Mouse (Mus musculus): ENCODE results near the gene Eefsec. TPM values are rescaled to one million over a fixed set of nuclear protein-coding genes. Genes with fewer than 3 reads are reported as not detected.

Gene Eefsec
- total RNA-seq, 2 experiments from 2014 or later: 10.0 to 17.4 TPM

- peak; percentile 49 to 56 for DNase-seq (ENCODE audit: low spot score in 2 of 2)
Measured at GRCm38 (mm10) chr6:88343485-88344450, 102.6 kb downstream of the Eefsec start.

GRCm38 (mm10) chr6:88342965-88343364, 103.4 kb downstream of the Eefsec start:
- no peak for DNase-seq (ENCODE audit: low spot score in 2 of 2)

- no peak for DNase-seq (ENCODE audit: low spot score in 2 of 2)
Measured at GRCm38 (mm10) chr6:88341182-88341581, 105.2 kb downstream of the Eefsec start.

GRCm38 (mm10) chr6:88340761-88341160, 105.6 kb downstream of the Eefsec start:
- no peak for DNase-seq (ENCODE audit: low spot score in 2 of 2)

- DNase-seq (ENCODE audit: low spot score in 2 of 2): no peak
Measured at GRCm38 (mm10) chr6:88329336-88329735, 117.0 kb downstream of the Eefsec start.

- DNase-seq (ENCODE audit: low spot score in 2 of 2): no peak
Measured at GRCm38 (mm10) chr6:88321879-88322278, 124.5 kb downstream of the Eefsec start.

GRCm38 (mm10) chr6:88321253-88321652, 125.1 kb downstream of the Eefsec start:
- no peak for DNase-seq (ENCODE audit: low spot score in 2 of 2)

- DNase-seq (ENCODE audit: low spot score in 2 of 2): no peak
Measured at GRCm38 (mm10) chr6:88319735-88320134, 126.6 kb downstream of the Eefsec start.

- DNase-seq (ENCODE audit: low spot score in 2 of 2): no peak
Measured at GRCm38 (mm10) chr6:88315295-88315694, 131.0 kb downstream of the Eefsec start.

GRCm38 (mm10) chr6:88313937-88314336, 132.4 kb downstream of the Eefsec start:
- DNase-seq (ENCODE audit: low spot score in 2 of 2): no peak

- no peak for DNase-seq (ENCODE audit: low spot score in 2 of 2)
Measured at GRCm38 (mm10) chr6:88311593-88311992, 134.7 kb downstream of the Eefsec start.

- DNase-seq (ENCODE audit: low spot score in 2 of 2): no peak
Measured at GRCm38 (mm10) chr6:88306100-88306746, 140.1 kb downstream of the Eefsec start.

GRCm38 (mm10) chr6:88301234-88301633, 145.1 kb downstream of the Eefsec start:
- DNase-seq (ENCODE audit: low spot score in 2 of 2): no peak

- DNase-seq (ENCODE audit: low spot score in 2 of 2): no peak
Measured at GRCm38 (mm10) chr6:88299491-88299890, 146.8 kb downstream of the Eefsec start.

- no peak for DNase-seq (ENCODE audit: low spot score in 2 of 2)
Measured at GRCm38 (mm10) chr6:88292274-88292909, 153.9 kb downstream of the Eefsec start.

GRCm38 (mm10) chr6:88290129-88290766, 156.1 kb downstream of the Eefsec start:
- DNase-seq (ENCODE audit: low spot score in 2 of 2): no peak

- no peak for DNase-seq (ENCODE audit: low spot score in 2 of 2)
Measured at GRCm38 (mm10) chr6:88278141-88278540, 168.2 kb downstream of the Eefsec start.

GRCm38 (mm10) chr6:88277242-88277641, 169.1 kb downstream of the Eefsec start:
- DNase-seq (ENCODE audit: low spot score in 2 of 2): no peak

GRCm38 (mm10) chr6:88276221-88276620, 170.1 kb downstream of the Eefsec start:
- DNase-seq (ENCODE audit: low spot score in 2 of 2): no peak

GRCm38 (mm10) chr6:88274623-88275022, 171.7 kb downstream of the Eefsec start:
- no peak for DNase-seq (ENCODE audit: low spot score in 2 of 2)

GRCm38 (mm10) chr6:88267970-88268369, 178.4 kb downstream of the Eefsec start:
- no peak for DNase-seq (ENCODE audit: low spot score in 2 of 2)
